Mouse (Mus musculus): ENCODE results near the gene Lilra5. TPM values are rescaled to one million over a fixed set of nuclear protein-coding genes. Genes with fewer than 3 reads are reported as not detected.
"Not testable (repeated sequence)": the region's sequence is repeated elsewhere in the genome, so short reads cannot be mapped to it uniquely, and the experiment has no call there.

Gene Lilra5
- polyA plus RNA-seq (2016; fragmentation: Nextera tagmentation; extraction: Ambion mirVana) = not detected in 2 replicates

DNA sequence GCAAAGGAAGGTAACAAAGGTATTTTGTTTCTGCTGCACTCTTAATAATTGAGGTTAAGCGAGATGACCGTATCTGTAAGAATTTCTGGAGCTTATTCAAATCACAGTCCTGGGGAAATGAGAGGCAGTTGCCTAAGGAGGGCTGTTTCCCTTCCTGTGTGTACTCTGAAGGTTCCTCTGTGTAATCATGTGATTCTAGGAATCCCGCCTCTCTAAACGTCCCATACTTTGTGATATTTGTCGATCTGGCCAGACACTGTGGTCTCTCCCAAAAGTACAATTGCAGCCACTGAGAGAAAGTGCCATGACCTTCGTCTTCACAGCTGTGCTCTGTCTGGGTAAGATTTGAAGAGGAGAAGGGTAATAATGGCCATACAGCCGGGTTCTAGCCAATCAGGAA, at the start of gene Lilra5:
Gene Lilra5 (plus strand): TSS at position 301 of the 400 bp plus-strand sequence.
- Histone ChIP-seq H3K4me1 (no peaks in the 10 kb centered on the region), H3K36me3 (no peaks in the 10 kb centered on the region)
- 74% methylated on average over 7 of the region's 7 CpGs for WGBS

DNA sequence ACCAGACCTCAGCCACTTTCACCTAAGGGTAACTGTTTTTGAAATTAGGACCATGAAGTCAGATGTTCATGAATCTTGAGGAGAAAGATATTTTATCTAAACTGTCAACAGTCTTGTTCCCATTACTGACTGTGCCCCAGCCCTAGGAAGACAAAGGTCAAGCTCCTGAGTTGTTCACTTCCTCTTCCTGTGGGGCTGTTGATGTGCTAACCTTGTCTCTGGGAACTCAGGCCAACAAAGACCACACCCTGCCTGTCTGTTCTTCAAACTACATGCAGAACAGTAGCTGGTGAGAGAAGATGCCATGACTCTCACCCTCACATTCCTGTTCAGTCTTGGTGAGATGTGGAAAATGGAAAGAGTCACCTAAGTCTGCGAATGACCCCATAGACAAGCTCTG, 30.4 kb upstream of the Lilra5 start:
- WGBS = 78% methylated on average over 1 of the region's 1 CpGs
- no peak for DNase-seq (ENCODE audit: low spot score)

More for the DNA sequence above, at the start of gene Lilra5:
- Histone ChIP-seq H3K4me3 (no peak within 1 kb of the TSS), H3K27ac (no peak within 1 kb of the TSS), H3K9me3 (no peaks in the 10 kb centered on the region), H3K27me3 (ENCODE audit: insufficient read depth, poor library complexity, severe bottlenecking) (no peaks in the 10 kb centered on the region)
- no peak for DNase-seq (ENCODE audit: low spot score)

DNA sequence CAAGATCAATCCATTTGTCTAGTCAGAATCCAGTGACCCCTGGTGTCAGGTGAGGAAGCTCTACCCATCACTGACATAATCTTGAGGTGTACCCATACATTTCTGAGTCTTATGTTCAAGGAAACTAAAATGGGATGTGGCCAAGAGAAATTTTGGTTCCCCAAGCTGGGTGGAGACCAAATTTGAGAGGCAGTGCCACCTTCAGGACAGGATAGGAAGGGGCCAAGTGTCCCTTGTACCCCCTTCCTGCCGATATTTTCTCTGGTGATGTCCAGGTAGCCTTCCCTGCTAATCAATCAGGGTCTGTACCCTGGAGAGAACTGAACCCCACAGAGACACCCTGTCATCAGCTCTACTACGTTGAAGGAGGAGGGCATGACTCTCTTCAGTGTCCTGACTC, 28.9 kb upstream of the Lilra5 start:
- no peak for DNase-seq (ENCODE audit: low spot score)
- Histone ChIP-seq H3K9me3 (no peaks in the 10 kb centered on the region), H3K4me1 (no peaks in the 10 kb centered on the region), H3K27me3 (ENCODE audit: insufficient read depth, poor library complexity, severe bottlenecking) (no peaks in the 10 kb centered on the region), H3K27ac (no peak overlapping the region), H3K4me3 (no peak overlapping the region), H3K36me3 (no peaks in the 10 kb centered on the region)
- 31% methylated on average over 2 of the region's 2 CpGs for WGBS

More for the DNA sequence above, 30.4 kb upstream of the Lilra5 start:
- H3K27me3 ChIP-seq (ENCODE audit: insufficient read depth, poor library complexity, severe bottlenecking) = no peaks in the 10 kb centered on the region
- H3K9me3 ChIP-seq = no peaks in the 10 kb centered on the region; the same call in 1 of the 2 replicates
- no peak overlapping the region for H3K4me3 ChIP-seq
- H3K4me1 ChIP-seq = no peaks in the 10 kb centered on the region
- no peaks in the 10 kb centered on the region for H3K36me3 ChIP-seq
- H3K27ac ChIP-seq = no peak overlapping the region

DNA sequence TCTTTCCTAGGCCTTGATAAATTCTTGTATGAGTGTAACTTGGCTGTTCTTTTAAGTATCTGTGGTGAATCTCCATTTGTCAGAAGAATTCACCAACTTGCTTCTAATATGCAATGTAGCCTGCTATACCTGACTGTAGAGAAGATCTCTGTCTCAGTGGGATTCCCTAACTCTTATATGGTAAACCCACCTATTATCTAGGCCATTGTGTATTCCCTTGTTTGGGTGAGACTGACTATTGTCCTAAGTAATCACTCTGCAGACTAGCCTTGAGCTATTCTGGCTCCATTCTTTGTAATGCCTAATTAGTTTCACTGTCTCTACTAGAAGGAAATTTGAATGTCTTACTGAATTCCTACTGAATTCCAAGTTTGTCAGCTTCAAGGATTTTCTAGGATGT, 24.1 kb upstream of the Lilra5 start:
- H3K4me3 ChIP-seq; H3K9me3 ChIP-seq; H3K27ac ChIP-seq; H3K27me3 ChIP-seq (ENCODE audit: insufficient read depth, poor library complexity, severe bottlenecking); DNase-seq (ENCODE audit: low spot score); H3K36me3 ChIP-seq; H3K4me1 ChIP-seq: not testable (repeated sequence)

DNA sequence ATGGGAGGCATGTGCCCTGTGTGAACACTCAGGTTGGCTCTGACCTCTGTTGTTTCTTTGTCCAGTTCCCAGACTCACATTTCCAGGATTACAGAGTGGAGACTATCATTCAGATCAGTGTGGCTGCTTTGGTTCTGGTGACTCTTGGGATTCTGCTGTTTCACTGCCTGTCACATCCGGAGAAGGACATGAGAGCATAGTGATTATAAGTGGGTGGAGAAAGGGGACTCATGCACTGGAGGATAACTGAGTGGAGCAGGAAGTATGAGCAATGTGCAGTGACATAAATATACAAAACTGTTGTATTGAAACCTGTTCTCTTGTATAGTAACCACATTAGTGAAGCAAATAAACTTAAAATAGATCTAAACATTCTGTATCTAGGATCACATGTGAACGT, 22.2 kb upstream of the Lilra5 start:
- Histone ChIP-seq H3K4me1 (no peaks in the 10 kb centered on the region), H3K27me3 (ENCODE audit: insufficient read depth, poor library complexity, severe bottlenecking) (no peaks in the 10 kb centered on the region), H3K9me3 (no peaks in the 10 kb centered on the region), H3K27ac (no peak overlapping the region), H3K36me3 (no peaks in the 10 kb centered on the region), H3K4me3 (no peak overlapping the region)
- 68% methylated on average over 2 of the region's 2 CpGs for WGBS
- DNase-seq (ENCODE audit: low spot score) = no peak

DNA sequence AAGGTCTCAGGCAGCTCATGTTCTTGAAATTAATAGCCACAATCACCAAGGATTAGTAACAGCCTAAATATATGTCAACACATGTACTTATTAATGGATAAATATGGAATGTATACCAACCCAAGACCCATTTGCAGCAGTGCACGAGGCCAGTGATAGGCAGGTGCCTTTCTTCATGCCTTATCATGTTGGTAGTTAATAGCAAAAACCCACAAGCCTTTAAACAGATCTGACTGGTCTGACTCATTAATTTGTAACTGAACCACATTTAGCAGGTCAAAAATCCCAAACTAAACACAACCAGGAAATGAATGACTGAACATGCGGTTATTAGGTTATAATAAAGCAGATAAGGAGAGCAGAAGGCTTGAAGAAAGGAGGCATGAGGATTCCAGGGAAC, 21.7 kb upstream of the Lilra5 start:
- Histone ChIP-seq H3K4me1 (no peaks in the 10 kb centered on the region), H3K4me3 (no peak overlapping the region), H3K27ac (no peak overlapping the region), H3K36me3 (no peaks in the 10 kb centered on the region), H3K9me3 (no peaks in the 10 kb centered on the region), H3K27me3 (ENCODE audit: insufficient read depth, poor library complexity, severe bottlenecking) (no peaks in the 10 kb centered on the region)
- 69% methylated on average over 2 of the region's 2 CpGs for WGBS
- DNase-seq (ENCODE audit: low spot score) = no peak

DNA sequence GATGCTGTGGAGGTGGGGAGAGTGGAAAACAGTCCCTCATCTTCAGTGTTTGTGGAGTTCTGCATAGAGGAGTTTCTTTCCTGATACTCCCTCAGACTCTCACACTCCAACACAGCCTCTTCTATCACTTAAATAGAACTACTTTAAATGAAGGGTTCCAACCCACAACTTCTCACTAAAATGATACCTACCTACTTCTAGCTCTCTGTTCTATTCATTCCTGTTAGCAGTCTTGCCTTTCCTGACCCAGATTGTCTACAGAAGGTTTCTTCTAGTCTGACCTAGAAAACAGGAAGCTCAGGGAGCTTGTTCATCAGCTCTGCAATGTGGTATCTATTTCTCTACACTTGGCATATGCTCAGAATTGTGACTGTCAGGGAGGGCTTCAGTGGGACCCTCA, 2.0 kb upstream of the Lilra5 start:
- Histone ChIP-seq H3K9me3 (no peaks in the 10 kb centered on the region), H3K36me3 (no peaks in the 10 kb centered on the region), H3K4me1 (no peaks in the 10 kb centered on the region), H3K4me3 (no peak overlapping the region), H3K27ac (no peak overlapping the region), H3K27me3 (ENCODE audit: insufficient read depth, poor library complexity, severe bottlenecking) (no peaks in the 10 kb centered on the region)
- DNase-seq (ENCODE audit: low spot score) = no peak

DNA sequence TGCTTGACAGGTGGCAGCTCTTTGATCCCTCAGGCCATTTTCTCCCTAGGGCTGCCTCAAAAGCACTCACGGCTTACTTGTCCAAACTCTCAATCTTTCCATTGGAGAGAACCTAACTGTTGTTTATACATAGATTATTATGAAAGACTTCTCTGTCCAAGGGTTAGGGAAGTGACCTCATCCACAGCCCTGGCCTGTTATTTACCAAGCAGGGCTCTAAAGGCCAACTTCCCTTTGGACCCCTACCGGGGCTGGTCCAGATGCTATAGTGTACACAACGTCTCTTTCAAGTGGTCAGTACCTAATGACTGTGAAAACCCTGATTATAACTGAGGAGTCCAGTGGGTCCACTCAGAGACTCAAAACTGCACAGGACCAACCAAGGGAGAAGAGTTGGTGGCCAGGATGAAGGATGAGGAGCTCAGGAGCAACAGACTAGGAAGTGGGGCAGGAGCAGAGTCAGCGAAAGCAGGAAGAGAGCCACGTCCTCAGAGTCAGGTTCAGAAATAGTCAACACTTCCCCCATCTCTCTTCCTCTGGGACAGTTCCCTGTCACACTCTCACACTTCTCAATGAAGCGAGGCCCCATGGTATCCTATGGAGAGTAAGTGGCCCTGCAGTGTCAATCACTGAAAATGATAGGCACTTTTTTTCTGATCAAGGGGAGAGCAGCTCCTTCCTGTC, 1.6 kb downstream of the Lilra5 start:
- DNase-seq (ENCODE audit: low spot score) = no peak
- no peaks in the 10 kb centered on the region for H3K36me3 ChIP-seq
- WGBS = 52% methylated on average over 6 of the region's 6 CpGs

DNA sequence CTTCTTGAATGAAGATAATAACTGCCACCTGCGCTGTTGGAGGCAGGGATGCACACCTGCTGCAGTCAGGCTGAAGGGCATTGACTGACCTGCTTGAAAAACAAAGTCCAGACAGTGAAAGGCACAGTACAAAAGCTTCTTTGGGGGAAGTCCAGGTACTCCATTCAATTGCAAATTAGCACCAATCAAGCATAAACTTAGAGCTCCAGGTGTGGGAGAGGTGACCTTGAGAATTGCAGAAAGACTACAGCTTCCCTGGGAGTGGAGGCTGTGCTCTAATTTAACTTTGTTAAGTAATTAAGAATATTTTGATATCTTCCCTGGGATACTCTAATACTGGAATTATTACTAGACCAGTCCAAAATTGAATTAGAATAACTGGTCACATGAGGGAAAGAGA, 13.7 kb downstream of the Lilra5 start:
- not testable (repeated sequence) for DNase-seq (ENCODE audit: low spot score); H3K27ac ChIP-seq; H3K27me3 ChIP-seq (ENCODE audit: insufficient read depth, poor library complexity, severe bottlenecking); H3K9me3 ChIP-seq; H3K4me3 ChIP-seq; H3K4me1 ChIP-seq; H3K36me3 ChIP-seq
- WGBS = 73% methylated on average over 1 of the region's 1 CpGs

More for the DNA sequence above, 1.6 kb downstream of the Lilra5 start:
- H3K27ac ChIP-seq = no peak overlapping the region
- H3K9me3 ChIP-seq = no peaks in the 10 kb centered on the region
- H3K4me1 ChIP-seq = no peaks in the 10 kb centered on the region
- H3K4me3 ChIP-seq = no peak overlapping the region
- no peaks in the 10 kb centered on the region for H3K27me3 ChIP-seq (ENCODE audit: insufficient read depth, poor library complexity, severe bottlenecking)

DNA sequence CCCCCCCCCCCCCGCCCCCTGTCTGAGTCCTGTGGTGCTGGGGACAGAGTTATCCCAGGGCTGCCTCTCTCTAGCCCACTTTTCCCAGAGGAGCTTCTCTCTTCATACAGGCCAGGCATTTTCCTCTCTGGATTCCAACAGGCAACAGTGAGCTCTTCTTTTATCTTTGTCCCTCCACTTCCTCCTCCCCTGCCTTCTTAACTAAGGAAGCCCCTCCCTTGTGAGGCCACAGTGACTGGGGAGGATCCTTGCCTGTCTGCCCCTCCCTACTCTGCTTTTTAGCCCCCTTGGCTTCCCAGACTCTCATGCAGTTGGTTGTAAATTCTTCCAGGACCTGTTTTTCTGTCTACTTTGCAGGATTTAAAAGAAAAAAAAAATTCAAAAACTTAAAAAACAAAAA, 18.5 kb downstream of the Lilra5 start:
- DNase-seq (ENCODE audit: low spot score); H3K9me3 ChIP-seq; H3K4me1 ChIP-seq; H3K27me3 ChIP-seq (ENCODE audit: insufficient read depth, poor library complexity, severe bottlenecking); H3K4me3 ChIP-seq; H3K36me3 ChIP-seq; H3K27ac ChIP-seq: not testable (repeated sequence)
- whole genome bisulfite sequencing = no CpG with 5 or more reads among the region's 1 CpGs

DNA sequence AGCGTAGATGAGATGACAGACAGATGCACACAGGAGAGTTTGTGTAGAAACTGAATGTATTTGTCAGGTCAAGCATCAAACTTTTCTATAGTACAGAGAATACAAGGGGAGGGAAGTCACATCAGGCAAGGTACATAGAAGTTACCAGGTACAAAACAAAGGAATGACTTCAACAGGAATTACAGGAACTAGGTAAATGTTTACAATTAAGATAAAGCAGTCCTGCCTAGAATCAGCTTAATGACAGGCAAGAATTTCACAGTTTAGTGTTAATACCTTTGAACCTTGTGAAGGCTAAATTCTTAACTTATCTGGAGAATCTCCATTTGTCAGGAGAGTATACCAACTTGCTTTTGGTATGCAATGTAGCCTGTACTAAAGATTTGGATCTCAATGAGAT, 23.0 kb downstream of the Lilra5 start:
- H3K4me1 ChIP-seq; H3K27ac ChIP-seq; H3K9me3 ChIP-seq; H3K36me3 ChIP-seq; DNase-seq (ENCODE audit: low spot score); H3K27me3 ChIP-seq (ENCODE audit: insufficient read depth, poor library complexity, severe bottlenecking); H3K4me3 ChIP-seq: not testable (repeated sequence)
- WGBS = 94% methylated on average over 1 of the region's 1 CpGs

DNA sequence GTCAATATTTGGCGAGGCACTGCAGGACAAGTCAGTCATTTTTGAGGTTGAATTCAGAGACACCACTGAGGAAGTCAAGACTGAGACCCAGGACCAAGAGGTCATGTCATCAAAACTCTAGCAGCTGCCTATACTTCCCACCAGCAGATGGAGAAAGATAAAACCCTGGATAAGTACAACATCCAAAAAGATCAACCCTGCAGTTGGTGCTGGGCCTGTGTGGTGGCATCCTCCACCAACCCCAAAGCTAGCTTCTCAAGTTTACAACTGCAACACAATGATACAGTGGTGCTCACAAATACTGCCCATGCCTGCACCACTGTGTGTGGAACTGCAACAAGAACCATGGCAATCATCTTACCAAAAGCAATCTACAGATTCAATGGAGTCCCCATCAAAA, 34.6 kb downstream of the Lilra5 start:
- not testable (repeated sequence) for H3K36me3 ChIP-seq; H3K4me1 ChIP-seq; DNase-seq (ENCODE audit: low spot score); H3K4me3 ChIP-seq; H3K27me3 ChIP-seq (ENCODE audit: insufficient read depth, poor library complexity, severe bottlenecking); H3K27ac ChIP-seq; H3K9me3 ChIP-seq
- 68% methylated on average over 1 of the region's 1 CpGs for WGBS

DNA sequence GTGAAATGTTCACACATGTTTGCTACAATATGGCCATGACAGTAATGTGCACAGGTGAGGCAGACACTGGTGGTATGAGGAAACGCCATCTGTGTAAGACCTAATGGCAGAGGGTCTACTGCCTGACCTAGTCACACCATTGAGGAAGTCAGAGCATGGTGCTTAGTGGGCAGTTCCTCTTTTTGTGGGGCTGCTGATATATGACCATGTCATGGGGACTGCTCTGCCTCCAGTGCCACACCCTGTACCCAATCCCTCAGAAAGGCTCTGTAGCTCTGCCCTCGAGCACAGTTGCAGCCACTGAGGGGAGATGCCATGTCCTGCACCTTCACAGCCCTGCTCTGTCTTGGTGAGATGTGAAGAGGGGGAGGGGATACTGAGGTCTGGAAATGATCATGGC, 36.3 kb downstream of the Lilra5 start:
- not testable (repeated sequence) for H3K27ac ChIP-seq; H3K4me3 ChIP-seq; H3K36me3 ChIP-seq; DNase-seq (ENCODE audit: low spot score); H3K9me3 ChIP-seq; H3K4me1 ChIP-seq; H3K27me3 ChIP-seq (ENCODE audit: insufficient read depth, poor library complexity, severe bottlenecking)
- 53% methylated on average over 2 of the region's 2 CpGs for WGBS

DNA sequence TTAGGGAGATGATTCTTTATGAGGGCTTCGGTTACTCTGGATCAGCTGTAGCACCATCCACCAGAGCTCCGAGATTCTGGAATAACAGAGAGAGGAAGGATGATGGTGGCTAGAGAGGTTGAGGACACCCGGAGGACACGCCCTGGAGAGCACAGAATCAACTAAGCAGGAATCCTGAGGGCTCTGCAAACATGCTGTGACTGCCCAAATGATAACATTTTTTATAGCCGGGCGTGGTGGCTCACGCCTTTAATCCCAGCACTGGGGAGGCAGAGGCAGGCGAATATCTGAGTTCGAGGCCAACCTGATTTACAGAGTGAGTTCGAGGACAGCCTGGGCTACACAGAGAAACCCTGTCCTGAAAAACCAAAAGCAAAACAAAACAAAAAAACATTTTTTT, 37.9 kb downstream of the Lilra5 start:
- not testable (repeated sequence) for DNase-seq (ENCODE audit: low spot score); H3K27me3 ChIP-seq (ENCODE audit: insufficient read depth, poor library complexity, severe bottlenecking)

More for the DNA sequence above, 37.9 kb downstream of the Lilra5 start:
- not testable (repeated sequence) for H3K27ac ChIP-seq, H3K9me3 ChIP-seq, H3K4me3 ChIP-seq, H3K4me1 ChIP-seq, H3K36me3 ChIP-seq
- WGBS = 87% methylated on average over 10 of the region's 10 CpGs
